Mouse (Mus musculus): ENCODE measurements around the gene Eif4h. TPM values are rescaled to one million over a fixed set of nuclear protein-coding genes. Genes with fewer than 3 reads are reported as not detected.
A peak's percentile ranks its signal among the peaks of the same experiment; 100 is the strongest.

Gene Eif4h
- polyA plus RNA-seq, 1 experiment from 2014 or later, result 336 TPM

GRCm38 (mm10) chr5:134592026-134592581 is 47.2 kb downstream of the Eif4h start:
- no peak overlapping the region for H3K4me3 ChIP-seq
- no peaks in the 10 kb centered on the region for H3K4me1 ChIP-seq (replicated peaks)
- peaks cover 84% of the 10 kb centered on the region for H3K36me3 ChIP-seq
- H3K27me3 ChIP-seq, result no peaks in the 10 kb centered on the region
- H3K27ac ChIP-seq, result no peak overlapping the region
- WGBS, result 94% methylated on average over 11 of the region's 11 CpGs
- no peak overlapping the region for H3K4me2 ChIP-seq
- H3K9me3 ChIP-seq, result no peaks in the 10 kb centered on the region
- no peak for ATAC-seq (ENCODE audit: low FRiP score)
- peak overlapping the region; percentile 29; the same call in 1 of the 2 replicates for H3K9ac ChIP-seq

GRCm38 (mm10) chr5:134589900-134590299 is 49.4 kb downstream of the Eif4h start:
- H3K27me3 ChIP-seq, result no peaks in the 10 kb centered on the region
- peaks cover 69% of the 10 kb centered on the region for H3K36me3 ChIP-seq
- no peak for ATAC-seq (ENCODE audit: low FRiP score)
- no peak overlapping the region for H3K9ac ChIP-seq
- 91% methylated on average over 3 of the region's 3 CpGs for WGBS
- no peaks in the 10 kb centered on the region for H3K4me1 ChIP-seq (replicated peaks)
- H3K4me3 ChIP-seq, result no peak overlapping the region
- H3K9me3 ChIP-seq, result no peaks in the 10 kb centered on the region
- no peak overlapping the region for H3K4me2 ChIP-seq
- no peak overlapping the region for H3K27ac ChIP-seq

- no peak for ATAC-seq (ENCODE audit: low FRiP score)
- no peaks in the 10 kb centered on the region for H3K27me3 ChIP-seq
- 97% methylated on average over 5 of the region's 5 CpGs for WGBS
Measured at GRCm38 (mm10) chr5:134584798-134585197, 54.5 kb downstream of the Eif4h start.

GRCm38 (mm10) chr5:134583884-134584213 is 55.4 kb downstream of the Eif4h start:
- H3K36me3 ChIP-seq, result peaks cover 20% of the 10 kb centered on the region
- H3K27ac ChIP-seq, result no peak overlapping the region
- peak overlapping the region; percentile 87; the same call in 1 of the 2 replicates for H3K4me2 ChIP-seq
- H3K4me3 ChIP-seq, result no peak overlapping the region
- H3K27me3 ChIP-seq, result no peaks in the 10 kb centered on the region
- ATAC-seq (ENCODE audit: low FRiP score), result no peak
- H3K9me3 ChIP-seq, result no peaks in the 10 kb centered on the region
- H3K4me1 ChIP-seq (replicated peaks), result peaks cover 14% of the 10 kb centered on the region
- WGBS, result 84% methylated on average over 3 of the region's 3 CpGs
- H3K9ac ChIP-seq, result no peak overlapping the region

More at GRCm38 (mm10) chr5:134584798-134585197, 54.5 kb downstream of the Eif4h start:
- Histone ChIP-seq H3K4me1 (replicated peaks) (peaks cover 14% of the 10 kb centered on the region), H3K9ac (0 out of 2 replicates have a peak overlapping the region, but pooled peaks have one; percentile 15), H3K36me3 (peaks cover 21% of the 10 kb centered on the region), H3K4me2 (no peak overlapping the region), H3K4me3 (no peak overlapping the region), H3K27ac (no peak overlapping the region), H3K9me3 (no peaks in the 10 kb centered on the region)

GRCm38 (mm10) chr5:134583006-134583883 is 56.0 kb downstream of the Eif4h start:
- ATAC-seq (ENCODE audit: low FRiP score), result no peak
- Histone ChIP-seq H3K27ac (no peak overlapping the region), H3K4me3 (peak overlapping the region; percentile 93), H3K27me3 (no peaks in the 10 kb centered on the region), H3K36me3 (peaks cover 15% of the 10 kb centered on the region), H3K4me2 (peak overlapping the region; percentile 87), H3K9me3 (no peaks in the 10 kb centered on the region), H3K9ac (peak overlapping the region; percentile 92), H3K4me1 (replicated peaks) (peaks cover 14% of the 10 kb centered on the region)
- WGBS, result 30% methylated on average over 15 of the region's 15 CpGs

- H3K4me1 ChIP-seq (replicated peaks), result peaks cover 14% of the 10 kb centered on the region
- peak overlapping the region; percentile 92 for H3K9ac ChIP-seq
- H3K27me3 ChIP-seq, result no peaks in the 10 kb centered on the region
- H3K9me3 ChIP-seq, result no peaks in the 10 kb centered on the region
- peak overlapping the region; percentile 93 for H3K4me3 ChIP-seq
- peak overlapping the region; percentile 48; the same call in 1 of the 2 replicates for H3K27ac ChIP-seq
- ATAC-seq (ENCODE audit: low FRiP score), result peak; percentile 93
- 8% methylated on average over 30 of the region's 30 CpGs for WGBS
- peaks cover 10% of the 10 kb centered on the region for H3K36me3 ChIP-seq
- peak overlapping the region; percentile 87 for H3K4me2 ChIP-seq
Measured at GRCm38 (mm10) chr5:134582221-134582907, 56.9 kb downstream of the Eif4h start.

GRCm38 (mm10) chr5:134581146-134581545 is 58.1 kb downstream of the Eif4h start, which contains the start of gene Rfc2:
TSS of gene Rfc2 (plus strand) at chr5:134581366.
- Histone ChIP-seq H3K27ac (no peak within 1 kb of the TSS), H3K4me1 (replicated peaks) (peaks cover 14% of the 10 kb centered on the region), H3K36me3 (no peaks in the 10 kb centered on the region), H3K9ac (no peak within 1 kb of the TSS), H3K27me3 (no peaks in the 10 kb centered on the region), H3K9me3 (no peaks in the 10 kb centered on the region), H3K4me3 (no peak within 1 kb of the TSS), H3K4me2 (no peak within 1 kb of the TSS)
- no peak for ATAC-seq (ENCODE audit: low FRiP score)
- 81% methylated on average over 5 of the region's 5 CpGs for WGBS

- WGBS, result 73% methylated on average over 3 of the region's 3 CpGs
- Histone ChIP-seq H3K4me3 (no peak overlapping the region), H3K9ac (no peak overlapping the region), H3K36me3 (no peaks in the 10 kb centered on the region), H3K27ac (no peak overlapping the region), H3K9me3 (no peaks in the 10 kb centered on the region), H3K27me3 (no peaks in the 10 kb centered on the region), H3K4me1 (replicated peaks) (peaks cover 12% of the 10 kb centered on the region), H3K4me2 (no peak overlapping the region)
- no peak for ATAC-seq (ENCODE audit: low FRiP score)
Measured at GRCm38 (mm10) chr5:134579135-134579534, 60.2 kb downstream of the Eif4h start.

- no peak for ATAC-seq (ENCODE audit: low FRiP score)
- Histone ChIP-seq H3K9me3 (no peaks in the 10 kb centered on the region), H3K4me3 (no peak overlapping the region), H3K9ac (no peak overlapping the region), H3K27ac (no peak overlapping the region), H3K27me3 (no peaks in the 10 kb centered on the region), H3K4me1 (replicated peaks) (peaks cover 5% of the 10 kb centered on the region), H3K4me2 (no peak overlapping the region), H3K36me3 (no peaks in the 10 kb centered on the region)
- WGBS, result 88% methylated on average over 7 of the region's 7 CpGs
Measured at GRCm38 (mm10) chr5:134577534-134577933, 61.8 kb downstream of the Eif4h start.

GRCm38 (mm10) chr5:134576517-134577220 is 62.6 kb downstream of the Eif4h start:
- no peaks in the 10 kb centered on the region for H3K9me3 ChIP-seq
- no peaks in the 10 kb centered on the region for H3K27me3 ChIP-seq
- no peak for ATAC-seq (ENCODE audit: low FRiP score)
- H3K4me3 ChIP-seq, result no peak overlapping the region
- no peak overlapping the region for H3K4me2 ChIP-seq
- 79% methylated on average over 14 of the region's 14 CpGs for WGBS
- H3K36me3 ChIP-seq, result no peaks in the 10 kb centered on the region
- H3K27ac ChIP-seq, result no peak overlapping the region
- H3K9ac ChIP-seq, result no peak overlapping the region
- H3K4me1 ChIP-seq (replicated peaks), result peaks cover 12% of the 10 kb centered on the region

- no peak overlapping the region for H3K9ac ChIP-seq
- H3K27ac ChIP-seq, result no peak overlapping the region
- no peaks in the 10 kb centered on the region for H3K27me3 ChIP-seq
- H3K4me2 ChIP-seq, result no peak overlapping the region
- H3K4me1 ChIP-seq (replicated peaks), result peaks cover 12% of the 10 kb centered on the region
- H3K9me3 ChIP-seq, result no peaks in the 10 kb centered on the region
- ATAC-seq (ENCODE audit: low FRiP score), result no peak
- H3K36me3 ChIP-seq, result no peaks in the 10 kb centered on the region
- no peak overlapping the region for H3K4me3 ChIP-seq
- 94% methylated on average over 5 of the region's 5 CpGs for WGBS
Measured at GRCm38 (mm10) chr5:134575833-134576232, 63.5 kb downstream of the Eif4h start.

Data from hindbrain, embryonic 13.5 days (tissue).